Mouse (Mus musculus) spleen, adult 2 months (tissue): Measurements from ENCODE around the gene Btbd10. TPM values are rescaled to one million over a fixed set of nuclear protein-coding genes. Genes with fewer than 3 reads are reported as not detected.

Experiments
- DNase-seq, 2 experiments: peaks; one replicate each; pipeline versions ENCODE4 v3.0.0 to v3.0.0-alpha.2; 2012 to 2021; ENCODE audit warnings: low spot score in 2 of 2, low read depth in 1 of 2
- H3K27ac ChIP-seq: fragments of 200-500 bp; 2 replicates; pipeline ENCODE4 v1.5.1; 2012; ENCODE audit warnings: low read length, inconsistent platforms; ENCODE audit not compliant: insufficient read depth
- H3K27me3 ChIP-seq: fragments of 200-500 bp; 2 replicates; pipeline ENCODE4 v1.6.1; 2012; ENCODE audit warnings: mild to moderate bottlenecking, moderate library complexity, low read length, inconsistent platforms; ENCODE audit not compliant: control insufficient read depth, insufficient read depth
- H3K36me3 ChIP-seq: fragments of 200-500 bp; 2 replicates; pipeline ENCODE4 v1.6.1; 2012; ENCODE audit warnings: mild to moderate bottlenecking, low read length, inconsistent platforms; ENCODE audit not compliant: control insufficient read depth, insufficient read depth
- H3K4me1 ChIP-seq: fragments of 200-500 bp; 2 replicates; pipeline ENCODE4 v1.6.1; 2011; ENCODE audit warnings: inconsistent platforms; ENCODE audit not compliant: control insufficient read depth, insufficient read depth, insufficient read length
- H3K4me3 ChIP-seq: fragments of 200-500 bp; 2 replicates; pipeline ENCODE4 v1.5.1; 2011; ENCODE audit warnings: mild to moderate bottlenecking, inconsistent platforms; ENCODE audit not compliant: insufficient read depth, insufficient read length; ENCODE audit errors: extremely low read depth
- CTCF ChIP-seq: fragments of 200-500 bp; IDR thresholded peaks from 2 replicates; pipeline ENCODE4 v1.5.1; 2011; ENCODE audit warnings: mild to moderate bottlenecking, inconsistent platforms; ENCODE audit not compliant: insufficient read depth, insufficient read length, insufficient replicate concordance; ENCODE audit errors: extremely low read depth
- POLR2A ChIP-seq: fragments of 200-500 bp; IDR thresholded peaks from 2 replicates; pipeline ENCODE4 v1.6.1; 2011; ENCODE audit warnings: low read depth, low read length, inconsistent platforms
- WGBS: fragments of 180-500 bp; shearing (Covaris S2); methylation state at CpG from one replicate; pipeline ENCODE4 v1.1.7; 2018; 5-methylcytosine and 5-hydroxymethylcytosine counted together
- polyA plus RNA-seq: library from polyadenylated mRNA; depleted of rRNA; stranded (reverse); fragments of >200 nt; gene quantifications from 2 replicates; pipeline ENCODE4 v1.2.3, GENCODE M21; 2012

Btbd10 gene
- polyA plus RNA-seq, 1 experiment: 8.2 TPM

DNA sequence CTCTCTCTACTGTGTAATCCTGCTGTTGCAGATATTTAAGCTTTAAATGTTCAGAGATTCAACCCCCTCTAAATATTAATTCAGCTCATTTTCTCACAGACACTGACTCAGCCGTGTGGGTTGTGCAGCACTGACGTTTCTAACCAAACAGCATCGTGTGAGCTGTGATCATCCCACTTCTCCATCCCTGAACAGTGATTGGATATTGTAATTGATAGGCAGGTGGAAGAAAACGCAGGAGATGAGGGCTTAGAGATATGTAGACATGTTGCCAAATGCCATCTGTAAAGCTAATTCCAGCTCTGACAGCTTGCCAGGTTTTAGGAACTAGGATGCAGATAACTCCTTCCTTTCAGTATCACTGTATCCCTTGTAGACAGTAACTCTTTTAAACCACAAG lies 21.9 kb downstream of the Btbd10 start:
- Histone ChIP-seq H3K27me3 (no peaks in the 10 kb centered on the region), H3K4me3 (no peak overlapping the region), H3K4me1 (no peaks in the 10 kb centered on the region), H3K27ac (no peak overlapping the region), H3K36me3 (no peaks in the 10 kb centered on the region)
- TF ChIP-seq POLR2A (no peak), CTCF (no peak)
- WGBS: 77% methylated on average over 4 of the region's 4 CpGs
- DNase-seq: no peak

DNA sequence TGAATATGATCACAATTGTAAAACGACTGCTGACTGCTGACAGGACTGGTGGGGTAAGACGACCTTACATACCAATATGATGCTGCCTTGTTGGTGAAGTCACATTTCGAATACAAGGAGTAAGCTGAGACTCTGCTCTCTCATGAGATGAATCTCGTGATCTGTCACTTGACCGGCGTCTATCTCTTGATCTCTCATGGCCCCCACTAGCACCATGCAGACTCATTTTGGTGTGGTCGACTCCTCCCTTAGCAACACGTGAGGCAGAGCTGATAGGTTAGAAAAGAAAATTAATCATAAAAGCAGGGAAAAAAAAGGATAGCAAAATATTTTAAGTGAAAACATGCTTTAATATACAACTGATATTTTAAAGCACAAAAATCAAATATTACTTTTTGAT lies 33.9 kb downstream of the Btbd10 start:
- DNase-seq: no peak
- no peaks in the 10 kb centered on the region for H3K4me1 ChIP-seq
- peaks cover 1% of the 10 kb centered on the region; the same call in 1 of the 2 replicates for H3K36me3 ChIP-seq
- TF ChIP-seq CTCF (no peak), POLR2A (no peak)
- H3K27ac ChIP-seq: no peak overlapping the region
- WGBS: 93% methylated on average over 8 of the region's 8 CpGs
- H3K4me3 ChIP-seq: no peak overlapping the region
- H3K27me3 ChIP-seq: no peaks in the 10 kb centered on the region

DNA sequence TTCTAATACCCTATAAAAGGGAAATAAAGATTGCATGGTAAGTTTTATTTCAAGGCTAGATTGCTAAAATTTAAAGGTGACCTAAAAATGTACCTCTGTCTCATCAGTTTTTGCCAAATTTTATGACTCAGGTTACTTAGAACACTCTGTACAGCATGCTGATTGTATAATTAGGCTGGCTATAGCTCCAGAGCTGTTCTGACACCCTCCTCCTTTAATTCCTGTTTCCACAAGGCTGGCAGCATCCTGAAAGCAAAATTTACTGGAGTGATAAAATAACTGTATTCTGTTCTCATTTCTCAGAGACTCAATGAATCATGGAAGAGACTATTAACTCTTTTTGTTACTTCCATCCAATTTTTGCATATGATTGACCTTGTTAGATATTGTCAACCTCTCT lies 35.2 kb downstream of the Btbd10 start:
- H3K27me3 ChIP-seq: no peaks in the 10 kb centered on the region
- DNase-seq: no peak

DNA sequence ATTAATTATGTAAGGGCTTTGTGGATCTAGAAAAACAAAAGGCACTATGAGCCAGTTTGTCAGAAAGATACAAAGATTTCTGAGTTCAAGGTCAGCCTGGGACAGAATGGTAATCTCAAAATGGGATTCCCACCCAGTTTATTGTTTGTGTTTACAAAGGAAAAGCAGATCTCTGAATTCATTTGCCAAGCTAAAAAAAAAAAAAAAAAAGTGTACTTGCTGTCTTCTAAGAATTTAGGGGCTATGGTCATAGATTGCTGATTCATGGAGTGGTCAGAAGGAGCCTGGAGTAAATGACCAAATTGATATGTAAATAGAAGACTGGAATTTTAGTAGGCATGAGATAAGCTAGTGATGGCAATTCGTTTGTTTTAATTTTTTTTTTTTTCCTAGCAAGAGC lies 49.1 kb downstream of the Btbd10 start:
- 87% methylated on average over 1 of the region's 1 CpGs for WGBS
- TF ChIP-seq POLR2A: no peak
- TF ChIP-seq CTCF: no peak

More for the DNA sequence above, 35.2 kb downstream of the Btbd10 start:
- H3K4me1 ChIP-seq: no peaks in the 10 kb centered on the region
- H3K36me3 ChIP-seq: peaks cover 1% of the 10 kb centered on the region; the same call in 1 of the 2 replicates
- TF ChIP-seq CTCF (no peak), POLR2A (no peak)
- no peak overlapping the region for H3K27ac ChIP-seq
- no peak overlapping the region for H3K4me3 ChIP-seq

DNA sequence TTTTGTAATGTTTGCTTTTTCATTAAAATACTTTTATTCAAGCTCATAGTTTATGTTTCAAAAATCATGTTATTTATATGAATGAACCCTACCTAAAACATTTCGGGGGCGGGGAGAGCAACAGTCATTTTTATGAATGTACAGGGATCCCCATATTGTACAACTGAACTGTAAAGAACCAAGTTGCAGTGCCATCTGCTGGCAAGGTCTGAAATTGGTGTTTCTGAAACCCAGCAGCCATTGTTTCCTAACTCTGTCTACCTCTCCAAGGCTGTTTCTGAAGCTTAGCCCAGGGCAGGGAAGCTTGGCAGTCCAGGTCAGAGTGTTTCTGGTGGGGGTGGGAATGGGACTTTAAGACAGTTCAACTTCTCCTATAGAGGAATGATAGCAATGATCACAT lies 57.4 kb downstream of the Btbd10 start:
- Histone ChIP-seq H3K27ac (no peak overlapping the region), H3K4me1 (no peaks in the 10 kb centered on the region), H3K4me3 (no peak overlapping the region), H3K36me3 (peaks cover 10% of the 10 kb centered on the region), H3K27me3 (no peaks in the 10 kb centered on the region)
- peak; percentile 18 to 50 for DNase-seq
- WGBS: 48% methylated on average over 2 of the region's 2 CpGs
- TF ChIP-seq CTCF: peak; percentile 17; the same call in 1 of the 2 replicates
- TF ChIP-seq POLR2A: no peak

More for the DNA sequence above, 49.1 kb downstream of the Btbd10 start:
- H3K36me3 ChIP-seq: peaks cover 8% of the 10 kb centered on the region
- H3K27me3 ChIP-seq: no peaks in the 10 kb centered on the region
- H3K27ac ChIP-seq: no peak overlapping the region
- no peaks in the 10 kb centered on the region for H3K4me1 ChIP-seq
- no peak for DNase-seq
- no peak overlapping the region for H3K4me3 ChIP-seq

DNA sequence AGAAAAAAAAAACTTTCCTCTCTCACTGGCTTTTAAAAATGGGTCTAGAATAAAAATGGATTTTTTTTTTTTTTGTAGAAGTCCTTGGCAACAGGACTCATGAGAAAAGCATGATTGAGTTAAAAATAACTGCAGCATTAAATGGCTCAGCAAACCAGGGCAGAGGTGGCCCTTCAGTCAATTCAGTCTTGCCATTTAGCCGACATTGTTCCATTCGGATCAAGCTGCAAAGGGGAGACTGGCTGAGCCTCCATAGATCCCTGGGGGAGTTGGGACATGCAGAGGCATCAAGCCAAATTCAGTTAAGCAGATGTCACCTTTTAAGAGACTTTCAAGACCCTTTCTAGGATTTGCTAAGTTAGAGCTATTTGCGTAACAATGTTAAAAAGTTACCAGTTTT lies 59.1 kb downstream of the Btbd10 start:
- TF ChIP-seq POLR2A (no peak), CTCF (no peak)
- H3K4me3 ChIP-seq: no peak overlapping the region
- H3K27ac ChIP-seq: no peak overlapping the region
- peaks cover 18% of the 10 kb centered on the region for H3K36me3 ChIP-seq
- H3K4me1 ChIP-seq: no peaks in the 10 kb centered on the region
- no peaks in the 10 kb centered on the region for H3K27me3 ChIP-seq
- DNase-seq: no peak
- 89% methylated on average over 3 of the region's 3 CpGs for WGBS

DNA sequence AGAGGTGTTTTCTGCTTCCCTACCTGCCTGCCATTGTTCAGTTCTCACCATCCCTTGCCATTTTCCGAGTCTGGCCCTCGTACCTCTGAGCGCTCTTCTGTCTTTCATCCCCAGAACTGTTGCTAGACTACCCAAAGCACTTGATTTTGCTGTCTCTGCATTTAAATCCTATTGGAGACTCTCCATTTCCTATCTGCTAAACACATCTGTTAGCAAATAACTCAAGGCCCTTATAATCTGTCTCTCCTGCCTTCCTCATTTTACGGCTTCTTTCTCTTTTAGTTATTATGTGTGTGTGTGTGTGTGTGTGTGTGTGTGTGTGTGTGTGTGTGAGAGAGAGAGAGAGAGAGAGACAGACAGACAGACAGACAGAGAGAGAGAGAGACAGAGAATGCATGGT lies 71.4 kb downstream of the Btbd10 start:
- Histone ChIP-seq H3K4me1 (peaks cover 4% of the 10 kb centered on the region; the same call in 1 of the 2 replicates), H3K36me3 (peaks cover 20% of the 10 kb centered on the region), H3K27ac (no peak overlapping the region), H3K4me3 (no peak overlapping the region), H3K27me3 (no peaks in the 10 kb centered on the region)
- DNase-seq: no peak
- 86% methylated on average over 4 of the region's 4 CpGs for WGBS
- no peak for TF ChIP-seq POLR2A
